Mouse (Mus musculus) lung, postnatal 14 days (tissue): ENCODE data around the gene Zzz3.

Source experiments
- DNase-seq: peaks from one replicate; pipeline ENCODE4 v3.0.0; 2021

Zzz3 gene

GRCm38 (mm10) chr3:152468032-152468431 is 72.8 kb downstream of the Zzz3 start:
- no peak for DNase-seq

- DNase-seq: no peak
Observed at GRCm38 (mm10) chr3:152468569-152469041, 73.3 kb downstream of the Zzz3 start.

- no peak for DNase-seq
Observed at GRCm38 (mm10) chr3:152469423-152470200, 74.3 kb downstream of the Zzz3 start.

- no peak for DNase-seq
Observed at GRCm38 (mm10) chr3:152470347-152470746, 75.1 kb downstream of the Zzz3 start.

GRCm38 (mm10) chr3:152472676-152473075 is 77.4 kb downstream of the Zzz3 start:
- no peak for DNase-seq

- DNase-seq: peak; percentile 78
Observed at GRCm38 (mm10) chr3:152474582-152475277, 79.5 kb downstream of the Zzz3 start.

- DNase-seq: no peak
Observed at GRCm38 (mm10) chr3:152475278-152475669, 80.0 kb downstream of the Zzz3 start.

GRCm38 (mm10) chr3:152475894-152476293 is 80.6 kb downstream of the Zzz3 start:
- no peak for DNase-seq

- DNase-seq: peak; percentile 65
Observed at GRCm38 (mm10) chr3:152477796-152478527, 82.7 kb downstream of the Zzz3 start.

- DNase-seq: peak; percentile 56
Observed at GRCm38 (mm10) chr3:152478599-152479435, 83.5 kb downstream of the Zzz3 start.

GRCm38 (mm10) chr3:152480336-152480735 is 85.1 kb downstream of the Zzz3 start:
- no peak for DNase-seq

GRCm38 (mm10) chr3:152482182-152482581 is 86.9 kb downstream of the Zzz3 start:
- DNase-seq: no peak

- DNase-seq: no peak
Observed at GRCm38 (mm10) chr3:152483800-152484199, 88.5 kb downstream of the Zzz3 start.

- no peak for DNase-seq
Observed at GRCm38 (mm10) chr3:152484206-152484605, 88.9 kb downstream of the Zzz3 start.

- DNase-seq: no peak
Observed at GRCm38 (mm10) chr3:152488964-152489363, 93.7 kb downstream of the Zzz3 start.

- DNase-seq: no peak
Observed at GRCm38 (mm10) chr3:152490423-152490822, 95.2 kb downstream of the Zzz3 start.

- no peak for DNase-seq
Observed at GRCm38 (mm10) chr3:152492241-152492640, 97.0 kb downstream of the Zzz3 start.

GRCm38 (mm10) chr3:152493813-152494212 is 98.5 kb downstream of the Zzz3 start:
- DNase-seq: no peak

GRCm38 (mm10) chr3:152494667-152495360 is 99.5 kb downstream of the Zzz3 start:
- no peak for DNase-seq

- no peak for DNase-seq
Observed at GRCm38 (mm10) chr3:152495415-152495898, 100.2 kb downstream of the Zzz3 start.

- no peak for DNase-seq
Observed at GRCm38 (mm10) chr3:152497084-152497483, 101.8 kb downstream of the Zzz3 start.

GRCm38 (mm10) chr3:152497842-152498241 is 102.6 kb downstream of the Zzz3 start:
- DNase-seq: no peak
